Mouse (Mus musculus): ENCODE data around the gene Ttc24.

Ttc24 gene

DNA sequence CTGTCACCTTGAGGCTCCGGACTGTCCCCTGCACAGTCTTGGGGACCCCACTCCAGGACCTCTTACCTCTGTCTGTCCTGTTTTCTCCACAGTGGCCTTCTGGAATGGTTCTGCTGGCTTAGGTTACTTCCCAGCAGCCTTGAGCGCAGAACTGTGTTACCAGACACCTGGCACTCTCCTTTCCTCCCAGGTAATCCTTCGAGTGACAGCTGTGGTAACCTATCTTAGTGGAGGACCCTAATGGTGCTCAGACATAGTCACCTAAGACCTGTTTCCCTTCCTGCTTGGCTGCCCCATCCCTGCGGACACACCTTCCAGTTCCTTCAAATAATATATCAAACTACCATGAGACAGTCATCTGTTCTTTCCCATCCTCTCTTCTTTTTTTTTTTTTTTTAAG lies at the start of gene Ttc24:
Gene Ttc24, minus strand, starts transcription at position 101 of the 400 bp plus-strand sequence.
- no peak for DNase-seq

DNA sequence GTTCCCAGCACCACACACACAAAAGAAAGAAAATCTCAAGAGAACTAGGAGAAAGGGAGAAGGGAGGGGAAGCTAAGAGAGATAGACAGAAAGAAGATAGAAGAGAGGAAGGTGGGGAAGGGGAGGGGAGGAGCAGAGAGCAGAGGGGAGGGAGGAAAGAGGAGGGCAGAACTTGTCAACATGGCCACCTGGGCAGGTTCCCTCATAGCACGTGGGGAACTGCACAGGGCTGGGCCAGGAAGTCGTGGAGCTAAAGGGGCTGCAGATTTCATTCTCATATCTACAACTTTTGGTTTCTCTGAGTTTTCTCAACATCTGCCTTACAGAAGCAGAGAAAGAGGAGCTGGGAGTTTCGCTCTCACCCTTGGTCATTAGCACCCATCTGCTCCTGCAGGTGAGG lies 49.5 kb upstream of the Ttc24 start:
- DNase-seq: no peak

- DNase-seq: no peak
These were observed 48.1 kb upstream of the Ttc24 start for GRCm38 (mm10) chr3:88126181-88126580.

- no peak for DNase-seq
These were observed 47.1 kb upstream of the Ttc24 start for GRCm38 (mm10) chr3:88125195-88125594.

- DNase-seq: no peak
These were observed 43.3 kb upstream of the Ttc24 start for GRCm38 (mm10) chr3:88121164-88122131.

DNA sequence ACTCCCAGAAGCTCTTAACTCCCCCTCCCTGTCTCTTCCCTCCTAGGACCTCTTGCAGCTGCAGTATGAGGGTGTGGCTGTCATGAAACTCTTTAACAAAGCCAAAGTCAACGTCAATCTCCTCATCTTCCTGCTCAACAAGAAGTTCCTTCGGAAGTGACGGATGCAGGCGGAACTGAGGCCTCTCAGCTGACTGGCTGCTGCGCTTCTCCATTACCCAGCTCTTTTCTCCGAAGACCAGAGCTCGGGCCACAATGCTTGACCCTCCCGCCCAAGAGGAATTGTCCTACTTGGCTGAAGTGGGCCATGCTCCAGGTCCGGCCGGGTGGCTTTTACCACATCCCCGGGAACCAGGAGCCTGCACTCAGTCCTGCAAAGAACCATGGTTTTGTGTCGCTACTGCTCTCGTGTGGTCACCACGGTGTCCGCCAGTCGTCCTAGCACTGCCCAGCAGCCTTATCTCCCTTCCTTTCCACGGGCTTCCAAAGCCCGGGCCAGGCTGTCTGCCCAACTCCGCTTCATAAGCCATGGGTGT lies 42.1 kb upstream of the Ttc24 start:
- no peak for DNase-seq

- DNase-seq: no peak
These were observed 36.3 kb upstream of the Ttc24 start for GRCm38 (mm10) chr3:88114396-88114795.

DNA sequence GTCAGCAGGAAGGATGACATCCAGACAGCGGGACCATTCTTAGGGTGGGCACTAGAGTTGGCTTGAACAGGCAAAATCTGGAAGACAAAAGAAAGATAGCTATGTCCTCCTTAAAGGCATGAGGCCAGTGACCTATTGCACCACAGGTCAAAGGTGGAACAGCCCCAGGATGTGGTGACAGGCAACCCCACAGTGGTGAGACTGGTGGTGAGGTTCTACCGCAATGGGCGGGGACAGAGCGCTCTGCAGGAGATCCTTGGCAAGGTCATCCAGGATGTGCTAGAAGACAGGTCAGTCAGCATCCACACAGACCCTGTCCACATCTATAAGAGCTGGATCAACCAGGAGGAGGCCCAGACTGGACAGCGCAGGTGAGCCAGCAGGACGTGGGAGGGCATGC lies 31.0 kb upstream of the Ttc24 start:
- no peak for DNase-seq

GRCm38 (mm10) chr3:88106126-88106525 lies 28.0 kb upstream of the Ttc24 start:
- no peak for DNase-seq

GRCm38 (mm10) chr3:88102611-88103010 lies 24.5 kb upstream of the Ttc24 start:
- DNase-seq: no peak

GRCm38 (mm10) chr3:88102196-88102595 lies 24.1 kb upstream of the Ttc24 start:
- DNase-seq: no peak

- no peak for DNase-seq
These were observed 23.6 kb upstream of the Ttc24 start for GRCm38 (mm10) chr3:88101736-88102135.

- DNase-seq: no peak
These were observed 22.1 kb upstream of the Ttc24 start for GRCm38 (mm10) chr3:88100251-88100650.

GRCm38 (mm10) chr3:88097666-88098065 lies 19.6 kb upstream of the Ttc24 start:
- DNase-seq: no peak

DNA sequence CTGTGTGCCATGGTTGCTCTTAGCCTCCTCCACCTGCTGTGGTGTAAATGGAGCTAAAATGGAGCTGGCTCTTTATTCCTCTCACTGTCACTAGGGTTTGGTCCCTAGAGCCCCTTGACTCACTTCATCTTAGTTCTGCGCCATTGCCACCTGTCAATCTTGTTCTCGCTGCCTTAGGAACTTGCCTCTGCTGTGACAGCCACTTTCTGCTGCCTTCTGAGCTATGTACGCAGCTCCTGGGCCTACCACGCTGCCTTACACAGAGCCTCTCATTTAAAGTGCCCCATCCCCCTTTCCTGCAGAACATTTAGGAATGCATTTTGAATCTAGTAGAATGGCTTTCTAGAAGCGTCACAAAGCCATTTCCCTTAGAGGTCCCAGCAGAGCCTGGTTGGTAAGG lies 16.0 kb upstream of the Ttc24 start:
- no peak for DNase-seq

DNA sequence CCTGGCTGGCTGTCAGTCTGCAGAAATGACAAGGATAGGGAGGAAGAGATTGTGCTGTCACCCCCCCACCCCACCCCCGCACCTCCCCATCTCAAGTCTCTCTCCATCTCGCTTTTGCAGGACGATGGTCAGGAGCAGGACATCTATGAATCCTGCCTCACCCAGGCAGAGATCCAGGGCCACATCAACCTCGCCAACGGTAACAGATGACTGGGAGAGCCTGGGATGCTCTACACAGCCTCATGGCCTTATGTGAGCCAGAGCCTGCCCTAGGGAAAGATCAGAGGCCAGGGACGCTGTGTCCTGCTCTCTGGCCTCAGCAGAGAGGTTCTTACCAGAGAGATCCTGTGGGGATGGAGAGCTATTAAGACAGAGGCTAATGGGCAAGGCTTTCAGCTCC lies 12.5 kb upstream of the Ttc24 start:
- DNase-seq: no peak

GRCm38 (mm10) chr3:88090106-88090505 lies 12.0 kb upstream of the Ttc24 start:
- no peak for DNase-seq

DNA sequence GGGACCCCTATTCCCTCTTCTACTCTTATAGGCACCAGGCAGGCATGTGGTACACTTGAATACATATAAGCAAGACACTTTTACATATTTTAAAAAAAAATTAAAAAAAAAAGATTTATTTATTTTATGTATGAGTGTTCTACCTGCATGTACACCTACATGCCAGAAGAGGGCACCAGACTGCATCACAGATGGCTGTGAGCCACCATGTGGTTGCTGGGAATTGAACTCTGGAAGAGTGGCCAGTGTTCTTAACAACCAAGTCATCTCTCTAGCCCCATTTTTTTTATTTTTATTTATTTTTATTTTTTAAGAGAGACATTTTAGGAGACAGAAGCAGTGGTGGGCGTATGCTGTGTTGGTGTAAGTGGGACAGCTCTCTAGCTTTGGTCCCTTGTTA lies 9.6 kb upstream of the Ttc24 start:
- peak; percentile 37 for DNase-seq

- DNase-seq: no peak
These were observed 7.4 kb upstream of the Ttc24 start for GRCm38 (mm10) chr3:88085459-88085858.

DNA sequence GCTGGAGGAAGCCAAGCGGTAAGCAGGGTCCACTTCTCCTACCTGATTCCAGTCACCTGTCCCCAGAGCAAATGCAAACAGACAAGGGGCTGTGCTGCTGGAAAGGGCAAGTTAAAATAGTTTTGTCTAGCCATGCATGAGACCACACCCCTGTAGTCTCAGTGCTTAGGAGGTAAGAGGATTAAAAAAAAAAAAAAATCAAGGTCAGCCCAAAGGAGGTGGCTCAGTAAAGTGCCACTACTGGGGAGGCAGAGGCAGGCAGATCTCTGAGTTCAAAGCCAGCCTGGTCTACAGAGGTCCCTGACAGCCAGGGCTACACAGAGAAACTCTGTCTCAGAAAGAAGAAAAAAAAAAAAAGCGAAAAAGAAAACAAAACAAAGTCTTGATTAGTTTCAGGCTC lies 5.9 kb upstream of the Ttc24 start:
- no peak for DNase-seq

DNA sequence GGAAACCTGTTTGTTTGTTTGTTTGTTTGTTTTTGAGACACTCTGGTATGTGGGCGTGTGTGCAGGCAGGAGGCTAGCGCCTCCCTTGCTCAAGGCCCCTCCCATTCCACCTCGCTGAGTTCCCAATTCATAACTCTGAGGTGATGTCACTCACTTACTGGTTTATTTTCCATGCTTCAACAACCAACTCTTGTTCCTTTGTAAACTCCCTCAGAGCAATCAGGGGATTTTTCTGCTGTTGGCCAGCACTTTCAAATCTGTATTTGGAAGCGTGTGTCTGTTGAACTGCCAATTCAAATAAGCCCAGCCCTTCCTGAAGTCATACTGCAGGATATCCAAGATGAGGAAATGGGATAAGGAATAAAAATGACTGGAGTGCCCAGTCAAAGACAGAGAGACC lies 4.6 kb upstream of the Ttc24 start:
- no peak for DNase-seq

DNA sequence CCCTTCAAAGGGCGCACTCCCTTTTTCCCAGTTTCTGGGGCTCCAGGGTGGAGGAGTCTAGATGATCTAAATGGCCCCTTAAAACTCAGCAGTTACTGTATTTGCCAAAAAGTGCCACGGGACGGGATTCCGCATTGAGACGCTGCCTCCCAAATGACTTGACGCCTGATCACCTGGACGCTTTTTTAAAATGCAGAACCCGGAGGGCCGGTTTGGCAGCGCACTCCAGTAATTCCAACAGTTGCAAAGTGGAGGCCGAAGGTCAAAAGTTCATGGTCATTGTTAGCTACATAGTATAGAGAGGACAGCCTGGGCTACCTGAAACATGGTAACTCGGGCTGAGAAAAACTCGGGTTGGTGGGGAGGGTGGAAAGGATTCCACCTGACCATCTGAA lies 4.1 kb upstream of the Ttc24 start:
- no peak for DNase-seq

GRCm38 (mm10) chr3:88081345-88082223 lies 3.5 kb upstream of the Ttc24 start, which contains the start of gene Iqgap3:
Iqgap3 (plus strand) TSS chr3:88081971.
- peak; percentile 84 for DNase-seq
